Mouse (Mus musculus) lung, postnatal 14 days (tissue): ENCODE data around the gene Ppara.

Experiments used
- DNase-seq: peaks from one replicate; pipeline ENCODE4 v3.0.0; 2021

Gene Ppara

DNA sequence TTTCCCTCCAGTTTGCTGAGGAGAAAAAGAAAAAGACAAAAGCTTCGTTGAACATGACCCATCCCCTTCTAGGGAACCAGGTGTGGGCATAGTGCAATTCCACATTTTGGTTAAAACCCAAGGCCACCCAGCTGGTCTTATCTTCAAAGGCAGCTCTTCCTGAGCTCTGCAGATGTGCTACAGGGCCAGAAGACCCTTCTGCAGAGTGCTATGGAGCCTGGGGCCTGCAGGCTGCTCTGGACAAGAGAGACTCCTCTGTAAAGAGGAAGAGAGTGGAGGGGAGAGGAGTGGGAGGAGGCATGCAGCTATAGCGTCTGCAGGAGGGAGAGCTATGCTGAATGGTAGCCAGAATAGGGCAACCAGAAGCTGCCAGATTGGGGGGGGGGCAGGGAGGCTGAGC lies 4.8 kb upstream of the Ppara start:
- no peak for DNase-seq

DNA sequence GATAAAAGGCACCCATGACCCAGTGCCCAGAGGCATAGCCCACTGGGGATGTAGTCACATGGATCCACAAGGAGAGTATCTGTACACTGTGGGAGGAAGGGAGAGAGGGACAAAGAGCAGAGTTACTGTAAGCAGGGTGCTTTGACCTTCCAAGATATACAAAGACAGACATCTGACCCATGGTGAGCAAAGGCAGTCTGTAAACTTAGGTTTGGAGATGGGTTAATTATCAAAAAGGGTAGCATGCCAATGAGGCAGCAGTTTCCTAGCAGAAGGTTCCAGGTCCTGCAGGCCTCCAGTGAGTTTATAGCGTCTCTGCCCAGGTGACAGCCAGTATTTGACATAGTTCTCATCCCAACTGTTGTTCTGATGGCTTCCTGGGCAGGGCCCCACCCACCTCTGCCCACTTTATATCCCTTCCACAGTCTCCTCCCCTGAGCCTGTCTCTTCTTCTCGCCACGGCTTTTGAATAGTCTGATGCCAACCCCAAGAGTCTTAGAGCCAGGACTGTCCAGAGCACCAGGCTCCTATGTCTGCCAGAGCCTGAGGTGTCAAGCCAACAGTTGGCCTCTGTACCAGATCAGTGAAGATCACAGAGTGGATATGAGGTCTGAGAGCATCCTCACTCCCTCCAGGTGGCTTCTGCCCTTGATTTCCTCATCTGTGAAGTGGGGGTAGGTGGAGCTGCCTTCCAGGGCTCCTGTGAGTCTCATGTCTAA lies 2.7 kb upstream of the Ppara start:
- DNase-seq, result no peak

GRCm38 (mm10) chr15:85732604-85732968 lies 2.2 kb upstream of the Ppara start:
- DNase-seq, result no peak

DNA sequence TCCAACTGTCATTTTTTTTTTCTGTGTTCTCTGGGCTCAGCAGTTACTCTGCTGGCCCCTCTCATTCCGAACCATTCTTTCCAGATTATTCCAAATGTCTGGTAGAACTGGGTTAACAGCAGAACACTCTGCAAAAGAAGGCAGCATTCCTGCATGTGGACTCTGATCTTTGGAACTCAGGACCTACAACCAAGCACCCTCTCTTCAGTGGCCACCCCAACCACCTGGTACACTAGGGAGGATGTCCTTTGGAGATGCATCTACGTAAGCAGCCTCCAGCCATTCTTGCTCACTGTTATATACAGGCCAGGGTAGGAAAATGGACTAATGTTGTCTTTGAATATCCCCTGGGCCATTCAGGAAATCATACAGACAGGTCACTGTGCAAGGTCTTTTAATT lies 1.1 kb upstream of the Ppara start:
- DNase-seq, result no peak

GRCm38 (mm10) chr15:85734148-85734547 lies 635 bp upstream of the Ppara start:
- no peak for DNase-seq

- DNase-seq, result peak; percentile 96
Measured at GRCm38 (mm10) chr15:85735063-85735835, 466 bp downstream of the Ppara start.

GRCm38 (mm10) chr15:85735836-85736190 lies 1.0 kb downstream of the Ppara start:
- DNase-seq, result no peak

- no peak for DNase-seq
Measured at GRCm38 (mm10) chr15:85736506-85736905, 1.7 kb downstream of the Ppara start.

DNA sequence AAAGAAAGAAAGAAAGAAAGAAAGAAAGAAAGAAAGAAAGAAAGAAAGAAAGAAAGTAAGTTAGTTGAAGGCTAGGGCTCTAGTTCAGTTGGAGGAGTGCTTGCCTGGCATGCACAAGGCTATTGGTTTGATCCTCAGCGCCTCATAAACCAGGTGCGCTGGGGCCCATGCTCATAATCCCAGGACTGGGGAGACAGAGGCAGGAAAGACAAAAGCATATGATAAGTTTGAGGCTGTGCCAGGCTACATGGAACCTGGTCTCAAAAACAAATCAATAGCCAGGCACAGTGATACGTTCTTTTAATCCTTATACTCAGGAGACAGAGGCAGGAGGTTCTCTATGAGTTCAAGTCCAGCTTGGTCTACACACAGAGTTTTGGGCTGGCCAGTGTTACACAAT lies 3.6 kb downstream of the Ppara start:
- no peak for DNase-seq

DNA sequence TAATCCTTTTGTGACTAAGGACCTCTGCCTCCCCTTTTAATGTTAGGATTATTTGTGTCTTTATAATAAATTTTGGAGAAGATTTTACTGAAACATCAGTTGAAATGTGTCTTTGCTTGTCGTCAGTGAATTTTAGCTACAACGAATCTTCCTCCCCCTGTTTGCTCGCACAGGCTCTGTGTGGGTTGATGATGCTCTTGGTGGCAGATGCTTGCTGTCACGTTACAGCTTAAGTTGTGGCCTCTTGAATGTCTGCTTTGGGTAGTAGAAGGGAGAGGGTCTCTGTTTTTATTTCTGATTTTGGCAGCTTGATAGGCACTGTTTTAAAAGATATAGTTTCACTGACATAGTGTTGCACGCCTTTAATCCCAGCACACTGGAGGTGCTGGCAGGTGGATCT lies 4.2 kb downstream of the Ppara start:
- no peak for DNase-seq

DNA sequence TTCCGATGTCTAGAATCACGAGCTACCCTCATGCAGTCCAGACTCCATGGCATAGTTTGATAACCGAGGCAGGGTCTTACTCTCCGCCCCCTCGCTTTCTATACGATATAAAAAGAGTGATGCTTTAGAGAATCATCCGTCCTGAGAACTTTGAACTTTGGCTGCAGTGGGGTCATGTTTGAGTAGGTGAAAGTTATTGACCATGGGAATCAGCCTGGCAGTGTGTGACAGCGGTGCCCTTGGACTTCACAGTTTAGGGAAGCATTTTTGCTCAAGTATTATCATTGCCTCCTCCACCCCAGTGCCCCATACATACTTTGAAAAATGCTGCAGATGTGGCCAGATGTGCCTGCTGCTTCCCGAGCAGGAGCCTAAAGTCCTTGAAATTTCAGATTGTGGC lies 7.8 kb downstream of the Ppara start:
- no peak for DNase-seq

DNA sequence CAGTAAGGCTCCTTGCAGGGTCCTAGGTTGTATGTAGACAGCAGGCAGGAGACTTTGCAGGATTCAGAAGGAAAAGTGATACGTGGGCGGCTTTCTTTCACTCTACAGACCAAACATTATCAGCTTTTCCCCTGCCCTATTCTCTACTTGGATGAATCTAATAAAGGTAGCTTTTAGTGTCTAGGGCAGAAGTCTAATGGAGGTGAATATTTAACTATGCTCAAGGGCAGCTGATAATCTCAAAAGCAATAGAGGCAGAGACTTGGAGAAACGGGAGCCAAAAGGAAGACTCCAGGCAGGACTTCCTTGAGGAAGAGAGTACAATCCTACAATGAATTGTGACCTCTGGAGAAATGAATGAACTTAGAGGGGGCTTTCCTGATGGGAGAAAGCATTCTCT lies 9.2 kb downstream of the Ppara start:
- DNase-seq, result no peak

- DNase-seq, result no peak
Measured at GRCm38 (mm10) chr15:85746178-85746577, 11.4 kb downstream of the Ppara start.

DNA sequence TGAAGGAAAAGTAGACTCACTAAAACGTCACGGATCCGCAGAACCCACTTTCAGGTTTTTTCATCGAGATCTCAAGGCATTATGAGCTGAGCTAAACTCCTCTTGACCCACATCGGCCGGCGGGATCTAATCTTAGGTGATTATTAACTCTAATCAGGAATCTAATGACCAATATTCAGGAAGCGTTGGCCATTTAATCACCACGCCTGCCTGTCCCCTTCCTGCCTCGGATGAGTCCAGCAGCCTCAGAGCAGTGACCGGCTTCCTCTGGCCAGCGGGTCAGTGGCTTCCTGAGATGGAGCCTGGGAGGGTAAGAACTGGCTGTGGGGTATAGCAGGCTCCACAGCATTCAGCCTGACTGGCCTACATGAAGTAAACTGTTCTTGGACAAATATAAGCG lies 11.9 kb downstream of the Ppara start:
- DNase-seq, result no peak

GRCm38 (mm10) chr15:85747951-85748350 lies 13.2 kb downstream of the Ppara start:
- no peak for DNase-seq

- DNase-seq, result no peak
Measured at GRCm38 (mm10) chr15:85748466-85748865, 13.7 kb downstream of the Ppara start.

GRCm38 (mm10) chr15:85749141-85749540 lies 14.4 kb downstream of the Ppara start:
- no peak for DNase-seq

GRCm38 (mm10) chr15:85750115-85750514 lies 15.3 kb downstream of the Ppara start:
- DNase-seq, result no peak

DNA sequence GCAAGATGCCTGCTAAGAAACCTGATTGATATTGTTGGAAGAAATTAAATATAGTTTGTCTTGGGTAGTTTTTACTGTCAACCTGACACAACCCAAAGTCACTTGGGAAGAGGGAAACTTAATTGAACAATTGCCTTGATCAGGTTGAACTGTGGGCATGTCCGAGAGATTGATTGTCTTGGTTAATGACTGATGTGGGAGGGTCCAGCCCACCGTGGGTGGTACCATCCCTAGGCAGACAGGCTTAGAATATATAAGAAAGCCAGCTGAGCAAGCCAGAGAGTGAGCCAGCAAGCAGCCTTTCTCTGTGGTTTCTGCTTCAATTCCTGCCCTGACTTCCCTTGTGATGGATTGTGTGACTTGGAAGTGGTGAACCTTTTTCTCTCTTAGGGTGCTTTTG lies 17.9 kb downstream of the Ppara start:
- DNase-seq, result no peak

- no peak for DNase-seq
Measured at GRCm38 (mm10) chr15:85754033-85754650, 19.4 kb downstream of the Ppara start.

- no peak for DNase-seq
Measured at GRCm38 (mm10) chr15:85755214-85755613, 20.4 kb downstream of the Ppara start.

DNA sequence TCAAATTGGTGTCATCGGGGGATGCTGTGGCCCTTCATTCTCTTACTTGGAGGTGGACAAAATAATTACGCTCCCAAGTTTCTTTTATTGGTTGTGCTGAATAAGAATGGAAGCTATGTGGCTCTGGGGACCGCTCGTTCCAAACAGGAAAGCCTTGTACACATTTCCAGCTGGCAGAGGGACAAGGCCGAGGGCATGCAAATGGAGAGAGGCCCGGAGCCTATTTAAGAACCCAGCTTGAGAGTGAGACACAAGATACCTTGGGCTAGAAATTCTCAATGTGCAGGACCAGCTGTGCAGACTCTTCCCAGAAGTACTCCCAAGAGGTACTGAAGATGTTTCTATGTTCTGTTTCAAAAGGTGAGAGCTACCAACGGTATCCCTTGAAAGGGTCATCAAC lies 21.8 kb downstream of the Ppara start:
- DNase-seq, result peak; percentile 19

GRCm38 (mm10) chr15:85757768-85758167 lies 23.0 kb downstream of the Ppara start:
- DNase-seq, result no peak

- DNase-seq, result no peak
Measured at GRCm38 (mm10) chr15:85762761-85763160, 28.0 kb downstream of the Ppara start.
